Mouse (Mus musculus) forebrain, postnatal 0 days (tissue): Measurements from ENCODE around the gene Fhod1. TPM values are rescaled to one million over a fixed set of nuclear protein-coding genes. Genes with fewer than 3 reads are reported as not detected.
A peak's percentile ranks its signal among the peaks of the same experiment; 100 is the strongest.

ENCODE experiments used
- ATAC-seq: fragments of 200-750 bp; cut with Nextera tagmentation; 2 replicates; pipeline ENCODE4 v1.8.0; 2017; ENCODE audit warnings: mild to moderate bottlenecking, moderate library complexity
- DNase-seq: peaks from one replicate; pipeline ENCODE4 v3.0.0-alpha.2; 2015
- H3K27ac ChIP-seq: fragments of 300-500 bp; sonication (generic); 2 replicates; pipeline ENCODE4 v1.5.1; 2014; ENCODE audit warnings: low read depth, mild to moderate bottlenecking, antibody characterized with exemption, low read length, moderate library complexity, mixed read lengths
- H3K27me3 ChIP-seq: fragments of 300-500 bp; sonication (generic); 2 replicates; pipeline ENCODE4 v1.6.1; 2014; ENCODE audit warnings: mild to moderate bottlenecking, low read length, mixed read lengths; ENCODE audit not compliant: insufficient read depth
- H3K36me3 ChIP-seq: fragments of 300-500 bp; sonication (generic); 2 replicates; pipeline ENCODE4 v1.6.1; 2014; ENCODE audit warnings: mild to moderate bottlenecking, moderate library complexity; ENCODE audit not compliant: insufficient read depth
- H3K4me1 ChIP-seq: fragments of 300-500 bp; sonication (generic); 2 replicates; pipeline ENCODE4 v1.6.1; 2014; ENCODE audit warnings: antibody characterized with exemption; ENCODE audit not compliant: insufficient read depth
- H3K4me2 ChIP-seq: fragments of 300-500 bp; sonication (generic); 2 replicates; pipeline ENCODE4 v1.6.1; 2014; ENCODE audit warnings: low read depth, mild to moderate bottlenecking, moderate library complexity
- H3K4me3 ChIP-seq: fragments of 300-500 bp; sonication (generic); 2 replicates; pipeline ENCODE4 v1.5.1; 2014; ENCODE audit warnings: low read depth, low read length, mixed read lengths
- H3K9ac ChIP-seq: fragments of 300-500 bp; sonication (generic); 2 replicates; pipeline ENCODE4 v1.6.1; 2014; ENCODE audit warnings: mild to moderate bottlenecking
- H3K9me3 ChIP-seq: fragments of 300-500 bp; sonication (generic); 2 replicates; pipeline ENCODE4 v1.6.1; 2016; ENCODE audit warnings: low read length
- CTCF ChIP-seq: sonication (generic); IDR thresholded peaks from 2 replicates; pipeline ENCODE4 v1.5.1; 2016; ENCODE audit warnings: antibody characterized with exemption, control low read depth, low read depth
- WGBS: fragments of 180-500 bp; shearing (Covaris S2); extraction: QIAGEN DNeasy Blood & Tissue Kit; methylation state at CpG from one replicate; pipeline ENCODE4 v1.1.7; 2014; 5-methylcytosine and 5-hydroxymethylcytosine counted together
- polyA plus RNA-seq: library from polyadenylated mRNA; unstranded; fragments of >200 nt; fragmentation: Nextera tagmentation; extraction: Ambion mirVana; gene quantifications from 2 replicates; pipeline ENCODE4 v1.2.1, GENCODE M21; 2015
- total RNA-seq: library from RNA; depleted of rRNA; stranded (reverse); fragments of >200 nt; gene quantifications from 2 replicates; pipeline ENCODE4 v1.2.3, GENCODE M21; 2014

Gene Fhod1
- total and polyA plus RNA-seq, 2 experiments from 2014 or later, result 0.30 to 1.4 TPM

DNA sequence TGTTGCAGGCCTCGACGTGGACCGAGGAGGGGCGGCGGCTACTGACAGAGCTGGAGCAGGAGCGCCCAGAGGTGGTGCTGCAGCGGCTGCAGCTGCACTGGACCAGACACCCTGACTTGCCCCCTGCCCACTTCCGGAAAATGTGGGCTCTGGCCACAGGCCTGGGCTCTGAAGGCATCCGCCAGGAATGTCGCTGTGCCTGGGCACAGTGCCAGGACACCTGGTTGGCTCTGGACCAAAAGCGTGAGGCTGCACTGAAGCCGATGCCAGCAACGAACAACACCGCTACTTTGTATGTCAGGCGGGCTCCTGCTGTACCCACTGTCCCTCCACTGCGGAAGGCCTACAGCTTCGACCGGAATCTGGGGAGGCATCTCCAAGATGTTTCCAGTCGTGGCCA is 30.9 kb upstream of the Fhod1 start:
- 33% methylated on average over 19 of the region's 19 CpGs for WGBS
- H3K4me1 ChIP-seq, result no peaks in the 10 kb centered on the region
- TF ChIP-seq CTCF, result no peak
- no peak overlapping the region for H3K27ac ChIP-seq
- H3K27me3 ChIP-seq, result no peaks in the 10 kb centered on the region
- H3K9ac ChIP-seq, result no peak overlapping the region
- H3K36me3 ChIP-seq, result no peaks in the 10 kb centered on the region
- no peak overlapping the region for H3K4me2 ChIP-seq
- DNase-seq (peak; percentile 31), ATAC-seq (peak; percentile 39)
- no peaks in the 10 kb centered on the region for H3K9me3 ChIP-seq
- H3K4me3 ChIP-seq, result no peak overlapping the region

DNA sequence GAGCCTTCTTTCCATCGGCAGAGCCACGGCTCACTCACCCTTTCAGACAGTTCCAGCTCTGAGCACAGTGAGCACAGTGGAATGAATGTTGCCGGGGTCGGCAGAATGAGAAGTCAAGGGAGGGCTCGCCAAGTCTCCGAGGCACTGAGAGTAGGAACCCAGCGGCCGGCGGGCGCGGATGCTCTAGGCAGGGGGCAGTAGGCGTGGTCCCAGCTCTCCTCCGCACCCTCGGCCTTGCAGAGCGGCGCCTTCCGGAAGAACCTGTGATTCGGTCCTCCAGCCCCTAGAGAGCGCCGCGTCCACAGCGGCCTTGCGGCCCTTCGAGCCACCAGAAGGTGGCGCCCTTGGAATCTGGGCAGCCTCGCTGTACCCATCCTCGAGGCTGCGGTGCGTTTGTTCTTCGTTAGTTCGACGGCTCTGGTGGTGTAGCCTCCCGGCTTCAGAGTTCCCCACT is 26.8 kb upstream of the Fhod1 start:
- Histone ChIP-seq H3K4me3 (peak overlapping the region; percentile 9; the same call in 1 of the 2 replicates), H3K9me3 (no peaks in the 10 kb centered on the region), H3K36me3 (0 out of 2 replicates have a peak, but pooled peaks cover 6% of the 10 kb centered on the region), H3K27me3 (no peaks in the 10 kb centered on the region), H3K9ac (no peak overlapping the region), H3K27ac (no peak overlapping the region), H3K4me2 (peak overlapping the region; percentile 35), H3K4me1 (no peaks in the 10 kb centered on the region)
- peak; percentile 17 for DNase-seq
- 26% methylated on average over 33 of the region's 33 CpGs for WGBS
- peak; percentile 66 for ATAC-seq
- peak; percentile 68 for TF ChIP-seq CTCF

DNA sequence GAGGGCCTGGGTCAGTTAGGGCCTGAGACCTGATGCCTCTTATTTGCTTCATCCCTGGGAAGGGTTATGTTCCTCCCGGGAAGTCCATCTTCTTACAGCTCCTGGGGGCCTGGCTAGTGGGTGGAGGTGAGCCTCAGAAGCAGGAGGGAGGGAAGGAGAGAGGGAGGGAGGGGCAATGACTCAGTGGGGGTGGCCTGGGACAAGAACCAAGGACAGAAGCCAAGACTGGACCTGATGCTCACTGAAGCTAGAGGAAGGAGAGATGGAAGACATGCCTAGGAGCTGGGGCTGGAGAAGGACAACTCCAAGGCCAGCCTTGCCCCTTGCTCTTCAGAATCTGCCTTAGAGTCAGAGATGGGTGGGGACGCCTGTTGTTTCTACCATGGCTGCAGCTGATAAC is 25.3 kb upstream of the Fhod1 start, which contains the start of gene Plekhg4:
Plekhg4 (plus strand) TSS at position 243 of the 400 bp plus-strand sequence.
- no peak within 1 kb of the TSS for H3K27ac ChIP-seq
- no peak for TF ChIP-seq CTCF
- H3K4me2 ChIP-seq, result no peak within 1 kb of the TSS
- H3K27me3 ChIP-seq, result no peaks in the 10 kb centered on the region
- no peaks in the 10 kb centered on the region for H3K9me3 ChIP-seq
- 70% methylated on average over 2 of the region's 2 CpGs for WGBS
- H3K9ac ChIP-seq, result no peak within 1 kb of the TSS
- H3K36me3 ChIP-seq, result peaks cover 14% of the 10 kb centered on the region; the same call in 1 of the 2 replicates
- no peaks in the 10 kb centered on the region for H3K4me1 ChIP-seq
- H3K4me3 ChIP-seq, result no peak within 1 kb of the TSS
- ATAC-seq, result no peak
- no peak for DNase-seq

DNA sequence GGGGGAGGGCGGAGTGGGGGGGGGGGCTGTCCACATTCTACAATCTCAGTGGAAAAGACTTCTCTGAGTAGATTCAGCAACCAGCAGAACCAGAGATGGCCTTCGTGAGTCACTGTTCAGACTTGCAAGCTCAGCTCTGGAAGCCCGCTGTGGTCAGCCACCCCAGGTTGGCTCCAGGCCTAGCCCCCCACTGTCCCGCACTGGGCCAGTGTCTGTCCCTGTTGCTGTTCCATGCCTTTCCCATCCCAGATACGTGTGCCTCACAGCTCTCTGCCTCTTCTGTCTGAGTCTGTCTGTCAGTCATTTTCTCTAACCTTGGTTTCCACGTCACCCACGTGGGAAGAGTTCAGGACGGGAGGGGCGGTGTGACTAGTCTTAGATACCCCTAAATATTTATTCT is 24.7 kb upstream of the Fhod1 start:
- Histone ChIP-seq H3K27ac (no peak overlapping the region), H3K9ac (no peak overlapping the region), H3K36me3 (peaks cover 14% of the 10 kb centered on the region; the same call in 1 of the 2 replicates), H3K4me2 (no peak overlapping the region), H3K4me1 (no peaks in the 10 kb centered on the region), H3K27me3 (no peaks in the 10 kb centered on the region), H3K9me3 (no peaks in the 10 kb centered on the region), H3K4me3 (no peak overlapping the region)
- TF ChIP-seq CTCF, result no peak
- 78% methylated on average over 9 of the region's 9 CpGs for WGBS
- ATAC-seq (no peak), DNase-seq (no peak)

DNA sequence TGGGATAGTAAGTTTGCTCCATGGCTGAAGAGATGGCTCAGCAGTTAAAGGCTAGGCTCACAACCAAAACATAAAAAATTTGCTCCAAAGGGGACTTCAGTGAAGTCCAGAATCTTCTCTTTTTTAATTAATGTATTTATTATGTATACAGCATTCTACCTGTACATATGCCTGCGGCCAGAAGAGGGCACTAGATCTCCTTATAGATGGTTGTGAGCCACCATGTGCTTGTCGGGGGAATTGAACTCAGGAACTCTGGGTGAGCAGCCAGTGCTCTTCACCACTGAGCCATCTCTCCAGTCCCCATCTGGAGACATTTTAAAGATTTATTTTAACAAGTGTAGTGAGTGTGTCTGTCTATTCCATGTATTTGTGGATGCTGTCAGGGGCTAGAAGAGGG is 19.4 kb upstream of the Fhod1 start:
- peak; percentile 55 for TF ChIP-seq CTCF
- Histone ChIP-seq H3K27me3 (no peaks in the 10 kb centered on the region), H3K9ac (no peak overlapping the region), H3K4me1 (no peaks in the 10 kb centered on the region), H3K4me2 (no peak overlapping the region), H3K4me3 (no peak overlapping the region), H3K9me3 (no peaks in the 10 kb centered on the region), H3K27ac (no peak overlapping the region), H3K36me3 (peaks cover 46% of the 10 kb centered on the region)
- ATAC-seq (peak; percentile 40; the same call in 1 of the 2 replicates), DNase-seq (no peak)
- 74% methylated on average over 2 of the region's 2 CpGs for WGBS

DNA sequence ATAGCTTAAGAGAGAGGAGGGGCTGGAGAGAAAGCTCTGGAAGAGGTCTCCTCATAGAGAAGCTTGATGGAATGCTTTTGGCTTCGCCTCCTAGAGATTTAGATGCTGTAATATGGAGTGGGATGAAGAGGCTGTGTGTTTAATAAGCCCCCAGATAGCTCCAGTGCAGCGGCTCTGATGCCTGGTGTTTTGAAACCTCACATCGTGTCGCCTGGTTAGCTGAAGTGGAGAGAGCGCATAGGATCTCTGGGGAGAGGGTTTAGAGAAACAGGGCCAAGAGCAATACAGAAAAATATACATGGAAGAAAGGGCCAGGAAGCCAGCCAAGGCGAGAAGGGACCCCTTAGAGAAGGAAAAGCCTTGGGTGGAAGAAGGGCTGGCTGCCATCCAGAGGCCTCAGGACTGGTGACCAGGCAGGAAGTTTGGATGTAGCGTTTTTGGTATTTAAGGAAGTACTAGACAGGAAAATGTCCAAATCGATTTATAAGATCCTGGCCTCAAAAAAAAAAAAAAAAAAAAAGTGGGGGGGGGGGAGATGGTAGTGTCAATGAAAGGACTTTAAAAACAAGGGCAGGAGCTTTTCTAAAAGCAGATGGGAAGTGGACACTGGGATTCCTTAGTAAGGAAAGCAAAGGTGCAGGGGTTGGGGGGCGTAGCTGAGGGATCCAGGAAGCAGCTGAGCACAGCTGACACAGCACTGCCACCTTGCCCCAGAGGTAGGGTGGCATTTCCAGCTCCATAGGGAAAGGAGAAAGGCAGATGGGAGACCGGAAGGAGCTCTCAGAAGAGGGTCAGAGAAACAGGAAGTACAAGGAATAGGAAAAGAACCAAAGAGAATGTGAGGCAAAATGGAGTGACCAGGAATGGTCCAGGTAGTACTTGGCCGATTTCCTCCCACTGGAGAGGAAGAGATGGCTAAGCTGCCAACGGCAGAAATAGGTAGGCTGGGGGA is 14.3 kb upstream of the Fhod1 start:
- Histone ChIP-seq H3K27ac (no peak overlapping the region), H3K4me2 (no peak overlapping the region), H3K36me3 (peaks cover 50% of the 10 kb centered on the region), H3K9ac (no peak overlapping the region), H3K4me3 (no peak overlapping the region), H3K9me3 (no peaks in the 10 kb centered on the region), H3K27me3 (no peaks in the 10 kb centered on the region), H3K4me1 (no peaks in the 10 kb centered on the region)
- TF ChIP-seq CTCF, result no peak
- 74% methylated on average over 12 of the region's 12 CpGs for WGBS
- DNase-seq (no peak), ATAC-seq (no peak)

DNA sequence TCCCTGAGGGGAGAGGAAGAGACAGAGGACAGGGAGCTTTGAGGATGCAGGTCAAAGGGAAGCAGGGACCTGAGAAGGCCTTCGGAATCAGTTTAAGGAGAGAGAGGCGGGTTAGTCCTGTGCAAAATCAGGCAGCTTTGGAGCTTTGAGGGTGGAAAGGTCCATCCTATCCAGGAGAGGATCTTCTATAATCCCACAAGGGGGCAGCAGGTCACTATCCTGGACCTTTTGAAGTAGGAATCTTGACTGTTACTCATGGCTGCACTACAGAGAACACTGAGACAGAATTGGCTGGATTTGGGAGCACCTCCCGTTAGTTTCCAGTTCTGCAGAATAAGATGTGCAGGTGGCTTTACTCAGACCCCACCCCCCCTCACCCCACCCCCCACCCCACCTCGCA is 11.9 kb upstream of the Fhod1 start:
- no peaks in the 10 kb centered on the region for H3K4me1 ChIP-seq
- H3K9me3 ChIP-seq, result no peaks in the 10 kb centered on the region
- no peak overlapping the region for H3K4me3 ChIP-seq
- no peak overlapping the region for H3K27ac ChIP-seq
- DNase-seq, result peak; percentile 37
- H3K27me3 ChIP-seq, result no peaks in the 10 kb centered on the region
- peaks cover 47% of the 10 kb centered on the region for H3K36me3 ChIP-seq
- peak; percentile 54 for TF ChIP-seq CTCF
- no peak overlapping the region for H3K4me2 ChIP-seq
- no peak overlapping the region for H3K9ac ChIP-seq
- 50% methylated on average over 4 of the region's 4 CpGs for WGBS
- peak; percentile 47; the same call in 1 of the 2 replicates for ATAC-seq
